Mouse (Mus musculus): ENCODE measurements around the gene Cc2d2a. TPM values are rescaled to one million over a fixed set of nuclear protein-coding genes. Genes with fewer than 3 reads are reported as not detected.
A peak's percentile ranks its signal among the peaks of the same experiment; 100 is the strongest.

Gene Cc2d2a
- polyA plus RNA-seq, 1 experiment from 2014 or later: 15.1 TPM

- H3K27me3 ChIP-seq: no peaks in the 10 kb centered on the region
- H3K9ac ChIP-seq: no peak overlapping the region
- no peak overlapping the region for H3K4me3 ChIP-seq
- 78% methylated on average over 8 of the region's 8 CpGs for WGBS
- H3K36me3 ChIP-seq: no peaks in the 10 kb centered on the region
- peaks cover 14% of the 10 kb centered on the region for H3K4me1 ChIP-seq
- no peaks in the 10 kb centered on the region for H3K9me3 ChIP-seq
- no peak overlapping the region for H3K27ac ChIP-seq
- no peak for ATAC-seq (ENCODE audit: insufficient number of reproducible peaks, insufficient read depth, low FRiP score, low TSS enrichment, low read depth)
- no peak overlapping the region for H3K4me2 ChIP-seq
Observed at GRCm38 (mm10) chr5:43669118-43669645, 7.0 kb downstream of the Cc2d2a start.

- H3K27ac ChIP-seq: peak overlapping the region; percentile 92
- WGBS: under 1% methylated on average over 12 of the region's 12 CpGs
- peak; percentile 89 for ATAC-seq (ENCODE audit: insufficient number of reproducible peaks, insufficient read depth, low FRiP score, low TSS enrichment, low read depth)
Observed at GRCm38 (mm10) chr5:43672177-43672911, 10.2 kb downstream of the Cc2d2a start.

GRCm38 (mm10) chr5:43673083-43673482, 10.9 kb downstream of the Cc2d2a start:
- Histone ChIP-seq H3K27me3 (no peaks in the 10 kb centered on the region), H3K9ac (peak overlapping the region; percentile 78), H3K4me1 (peaks cover 14% of the 10 kb centered on the region), H3K36me3 (peaks cover 12% of the 10 kb centered on the region), H3K4me2 (peak overlapping the region; percentile 66), H3K9me3 (no peaks in the 10 kb centered on the region), H3K4me3 (peak overlapping the region; percentile 55), H3K27ac (peak overlapping the region; percentile 92; the same call in 1 of the 2 replicates)
- 76% methylated on average over 2 of the region's 2 CpGs for WGBS
- no peak for ATAC-seq (ENCODE audit: insufficient number of reproducible peaks, insufficient read depth, low FRiP score, low TSS enrichment, low read depth)

More at GRCm38 (mm10) chr5:43672177-43672911, 10.2 kb downstream of the Cc2d2a start:
- no peaks in the 10 kb centered on the region for H3K27me3 ChIP-seq
- H3K9ac ChIP-seq: peak overlapping the region; percentile 78
- H3K36me3 ChIP-seq: peaks cover 12% of the 10 kb centered on the region
- peak overlapping the region; percentile 55 for H3K4me3 ChIP-seq
- peak overlapping the region; percentile 66 for H3K4me2 ChIP-seq
- no peaks in the 10 kb centered on the region for H3K9me3 ChIP-seq
- H3K4me1 ChIP-seq: peaks cover 10% of the 10 kb centered on the region

DNA sequence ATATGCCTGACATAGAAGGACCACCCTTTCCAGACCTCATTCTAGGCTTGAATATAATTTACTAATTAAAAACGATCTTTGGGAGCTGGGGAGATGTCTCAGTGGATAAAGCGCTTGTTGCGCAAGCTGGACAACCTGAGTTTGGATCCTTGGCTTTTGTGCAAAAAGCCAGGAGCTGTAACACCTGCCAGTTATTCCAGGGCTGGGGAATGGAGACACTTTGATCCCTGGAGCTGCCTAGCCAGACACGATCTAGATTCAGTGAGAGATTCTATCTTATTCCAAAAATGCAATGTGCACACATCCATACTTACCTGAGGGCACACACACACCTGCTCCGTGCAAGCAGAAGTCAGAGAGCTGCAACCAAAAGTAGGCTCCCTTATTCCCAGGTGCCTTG, 23.3 kb downstream of the Cc2d2a start:
- Histone ChIP-seq H3K9me3 (no peaks in the 10 kb centered on the region), H3K4me3 (no peak overlapping the region), H3K36me3 (peaks cover 92% of the 10 kb centered on the region), H3K9ac (no peak overlapping the region), H3K4me2 (no peak overlapping the region), H3K27me3 (no peaks in the 10 kb centered on the region), H3K27ac (no peak overlapping the region), H3K4me1 (no peaks in the 10 kb centered on the region)
- ATAC-seq (ENCODE audit: insufficient number of reproducible peaks, insufficient read depth, low FRiP score, low TSS enrichment, low read depth): no peak
- WGBS: 87% methylated on average over 5 of the region's 5 CpGs

DNA sequence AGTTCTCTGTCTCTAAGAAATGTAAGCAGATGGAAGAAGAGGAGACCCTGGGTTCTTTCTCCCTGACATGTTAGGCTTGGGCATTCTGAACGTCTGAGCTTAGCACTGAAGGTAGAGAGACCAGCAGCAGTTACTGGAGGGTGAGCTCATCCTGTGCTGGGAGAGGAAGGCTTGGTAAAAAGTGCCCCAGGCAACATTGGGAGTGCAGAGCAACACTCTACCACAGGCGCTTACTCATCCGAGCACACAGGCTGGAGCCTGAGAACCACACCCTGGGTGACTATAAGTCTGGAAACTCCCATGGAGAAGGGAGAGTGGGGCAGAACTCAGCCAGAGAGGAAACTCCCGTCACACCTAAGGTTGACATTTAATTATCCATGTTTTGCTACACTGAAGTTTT, 30.3 kb downstream of the Cc2d2a start:
- H3K36me3 ChIP-seq: peaks cover 72% of the 10 kb centered on the region
- H3K9ac ChIP-seq: no peak overlapping the region
- no peak overlapping the region for H3K27ac ChIP-seq
- H3K4me2 ChIP-seq: no peak overlapping the region
- no peaks in the 10 kb centered on the region for H3K9me3 ChIP-seq
- H3K4me1 ChIP-seq: no peaks in the 10 kb centered on the region
- no peak overlapping the region for H3K4me3 ChIP-seq
- H3K27me3 ChIP-seq: no peaks in the 10 kb centered on the region
- ATAC-seq (ENCODE audit: insufficient number of reproducible peaks, insufficient read depth, low FRiP score, low TSS enrichment, low read depth): no peak
- 64% methylated on average over 4 of the region's 4 CpGs for WGBS

DNA sequence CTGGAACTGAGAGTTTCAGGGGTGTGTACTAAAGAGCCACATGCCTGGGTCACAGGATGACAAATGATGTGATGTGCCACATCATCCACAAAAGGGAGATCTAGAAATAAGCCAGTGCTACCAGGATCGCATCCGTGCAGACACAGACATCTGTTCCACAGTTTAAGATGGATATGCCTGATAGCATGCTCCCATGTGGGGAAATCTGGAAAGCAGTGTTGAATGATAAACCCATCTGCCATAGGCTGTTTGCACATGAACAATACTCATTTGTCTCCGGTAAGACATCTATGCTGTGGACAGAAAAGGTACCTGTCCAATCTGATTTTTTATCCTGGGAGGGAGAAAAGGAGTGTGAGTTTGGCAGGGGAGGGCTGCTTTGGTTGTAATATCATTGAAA, 35.0 kb downstream of the Cc2d2a start:
- Histone ChIP-seq H3K4me1 (no peaks in the 10 kb centered on the region), H3K36me3 (peaks cover 72% of the 10 kb centered on the region), H3K27ac (no peak overlapping the region), H3K27me3 (no peaks in the 10 kb centered on the region), H3K9ac (no peak overlapping the region), H3K4me2 (no peak overlapping the region), H3K9me3 (no peaks in the 10 kb centered on the region), H3K4me3 (no peak overlapping the region)
- WGBS: 84% methylated on average over 3 of the region's 3 CpGs
- ATAC-seq (ENCODE audit: insufficient number of reproducible peaks, insufficient read depth, low FRiP score, low TSS enrichment, low read depth): no peak

GRCm38 (mm10) chr5:43699240-43699639, 37.1 kb downstream of the Cc2d2a start:
- no peak overlapping the region for H3K4me3 ChIP-seq
- H3K27ac ChIP-seq: no peak overlapping the region
- H3K4me2 ChIP-seq: no peak overlapping the region
- peaks cover 81% of the 10 kb centered on the region for H3K36me3 ChIP-seq
- no peaks in the 10 kb centered on the region for H3K27me3 ChIP-seq
- H3K9me3 ChIP-seq: no peaks in the 10 kb centered on the region
- no peak overlapping the region for H3K9ac ChIP-seq
- no peak for ATAC-seq (ENCODE audit: insufficient number of reproducible peaks, insufficient read depth, low FRiP score, low TSS enrichment, low read depth)
- no peaks in the 10 kb centered on the region for H3K4me1 ChIP-seq

- 52% methylated on average over 5 of the region's 5 CpGs for WGBS
- ATAC-seq (ENCODE audit: insufficient number of reproducible peaks, insufficient read depth, low FRiP score, low TSS enrichment, low read depth): no peak
Observed at GRCm38 (mm10) chr5:43721538-43722451, 59.6 kb downstream of the Cc2d2a start.

GRCm38 (mm10) chr5:43722452-43722783, 60.3 kb downstream of the Cc2d2a start:
- WGBS: 88% methylated on average over 6 of the region's 6 CpGs
- ATAC-seq (ENCODE audit: insufficient number of reproducible peaks, insufficient read depth, low FRiP score, low TSS enrichment, low read depth): no peak
- no peaks in the 10 kb centered on the region for H3K27me3 ChIP-seq
- no peaks in the 10 kb centered on the region for H3K9me3 ChIP-seq
- no peak overlapping the region for H3K9ac ChIP-seq
- no peaks in the 10 kb centered on the region for H3K4me1 ChIP-seq
- no peak overlapping the region for H3K27ac ChIP-seq
- H3K4me2 ChIP-seq: no peak overlapping the region
- no peak overlapping the region for H3K4me3 ChIP-seq
- H3K36me3 ChIP-seq: peaks cover 72% of the 10 kb centered on the region

More at GRCm38 (mm10) chr5:43721538-43722451, 59.6 kb downstream of the Cc2d2a start:
- Histone ChIP-seq H3K27ac (peak overlapping the region; percentile 36; the same call in 1 of the 2 replicates), H3K9me3 (no peaks in the 10 kb centered on the region), H3K4me2 (no peak overlapping the region), H3K4me1 (no peaks in the 10 kb centered on the region), H3K9ac (no peak overlapping the region), H3K27me3 (no peaks in the 10 kb centered on the region), H3K4me3 (no peak overlapping the region), H3K36me3 (peaks cover 72% of the 10 kb centered on the region)

DNA sequence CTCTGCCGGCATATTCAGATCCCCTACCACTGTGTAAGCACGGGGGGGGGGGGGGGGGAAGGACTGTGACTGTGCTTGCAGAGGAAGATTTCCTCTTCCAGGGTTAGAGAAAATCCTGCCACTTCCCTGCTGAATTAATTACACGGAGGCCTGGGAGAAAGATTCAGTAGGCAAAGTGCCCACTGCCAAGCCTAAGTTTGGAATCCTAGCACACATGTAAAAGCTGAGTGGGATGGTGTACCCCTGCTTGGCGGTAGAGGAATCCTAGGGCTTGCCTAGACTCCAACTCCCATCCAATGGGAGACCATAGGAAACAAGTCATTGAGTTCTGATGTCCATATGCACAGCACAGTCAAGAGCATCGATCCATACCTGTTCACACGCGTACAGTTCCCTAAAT, 61.7 kb downstream of the Cc2d2a start:
- no peak overlapping the region for H3K27ac ChIP-seq
- H3K4me3 ChIP-seq: no peak overlapping the region
- no peak for ATAC-seq (ENCODE audit: insufficient number of reproducible peaks, insufficient read depth, low FRiP score, low TSS enrichment, low read depth)
- no peak overlapping the region for H3K9ac ChIP-seq
- 88% methylated on average over 7 of the region's 7 CpGs for WGBS
- peaks cover 62% of the 10 kb centered on the region for H3K36me3 ChIP-seq
- no peak overlapping the region for H3K4me2 ChIP-seq
- no peaks in the 10 kb centered on the region for H3K27me3 ChIP-seq
- H3K4me1 ChIP-seq: no peaks in the 10 kb centered on the region
- no peaks in the 10 kb centered on the region for H3K9me3 ChIP-seq

DNA sequence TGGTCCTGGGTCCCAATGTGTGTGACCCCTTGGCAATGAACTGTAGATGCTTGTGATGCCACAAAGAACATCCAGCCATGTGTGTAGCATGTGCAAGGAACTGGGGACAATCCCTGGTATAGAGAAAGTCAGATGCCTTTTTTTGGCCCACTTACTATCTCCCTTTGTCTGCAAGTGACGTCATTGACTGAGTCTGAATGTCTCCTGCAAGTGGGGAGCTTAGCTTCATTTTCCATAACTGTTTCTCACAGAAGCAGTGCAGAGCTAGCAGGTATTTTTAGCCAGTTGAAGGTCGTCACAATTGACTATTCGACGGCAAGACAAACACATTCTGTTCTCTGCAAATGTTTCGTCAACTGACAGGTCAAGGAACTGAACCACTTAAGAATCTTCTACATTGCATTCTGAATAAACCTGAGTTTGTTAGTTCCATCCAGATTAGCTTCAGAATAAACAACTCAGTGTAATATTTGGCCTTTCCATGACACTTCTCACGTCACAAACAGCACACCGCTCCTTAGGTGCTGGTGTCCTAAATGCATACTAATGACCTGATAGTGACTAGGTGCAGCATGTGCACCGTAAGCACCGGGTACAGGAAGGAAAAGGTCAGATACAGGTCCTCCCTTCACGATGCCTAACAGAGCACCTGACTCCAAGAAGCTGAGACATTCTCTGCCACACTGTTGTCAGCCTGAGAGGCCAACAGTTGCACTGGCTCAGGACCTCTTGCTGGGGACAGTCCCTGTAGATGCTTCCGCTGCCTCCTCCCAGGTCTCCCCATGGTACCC, 66.4 kb downstream of the Cc2d2a start:
- no peak overlapping the region for H3K4me2 ChIP-seq
- no peak overlapping the region for H3K27ac ChIP-seq
- H3K27me3 ChIP-seq: no peaks in the 10 kb centered on the region
- no peak for ATAC-seq (ENCODE audit: insufficient number of reproducible peaks, insufficient read depth, low FRiP score, low TSS enrichment, low read depth)
- no peak overlapping the region for H3K9ac ChIP-seq
- WGBS: 86% methylated on average over 11 of the region's 11 CpGs
- no peaks in the 10 kb centered on the region for H3K4me1 ChIP-seq
- H3K9me3 ChIP-seq: no peaks in the 10 kb centered on the region
- H3K36me3 ChIP-seq: peaks cover 60% of the 10 kb centered on the region
- no peak overlapping the region for H3K4me3 ChIP-seq
